Mouse (Mus musculus): ENCODE data around the gene Pard6a. TPM values are rescaled to one million over a fixed set of nuclear protein-coding genes. Genes with fewer than 3 reads are reported as not detected.

Pard6a gene
- polyA plus RNA-seq, 1 experiment from 2014 or later = 63.8 TPM

- no peak for ATAC-seq
- Histone ChIP-seq H3K4me3 (ENCODE audit: low read length) (no peak overlapping the region), H3K27me3 (replicated peaks; ENCODE audit: control insufficient read depth, insufficient read depth, low read length) (no peaks in the 10 kb centered on the region), H3K27ac (ENCODE audit: low read depth, low read length) (no peak overlapping the region), H3K9ac (ENCODE audit: low read depth, low read length) (no peak overlapping the region), H3K4me2 (ENCODE audit: low read length) (no peak overlapping the region), H3K9me3 (ENCODE audit: control insufficient read depth, low read length) (no peaks in the 10 kb centered on the region), H3K4me1 (ENCODE audit: control insufficient read depth, insufficient read depth, low read depth, low read length) (no peaks in the 10 kb centered on the region), H3K36me3 (ENCODE audit: control insufficient read depth, insufficient read depth, low read length) (no peaks in the 10 kb centered on the region)
- 57% methylated on average over 35 of the region's 35 CpGs for WGBS
Measured at GRCm38 (mm10) chr8:105689256-105689982, 11.5 kb upstream of the Pard6a start.

DNA sequence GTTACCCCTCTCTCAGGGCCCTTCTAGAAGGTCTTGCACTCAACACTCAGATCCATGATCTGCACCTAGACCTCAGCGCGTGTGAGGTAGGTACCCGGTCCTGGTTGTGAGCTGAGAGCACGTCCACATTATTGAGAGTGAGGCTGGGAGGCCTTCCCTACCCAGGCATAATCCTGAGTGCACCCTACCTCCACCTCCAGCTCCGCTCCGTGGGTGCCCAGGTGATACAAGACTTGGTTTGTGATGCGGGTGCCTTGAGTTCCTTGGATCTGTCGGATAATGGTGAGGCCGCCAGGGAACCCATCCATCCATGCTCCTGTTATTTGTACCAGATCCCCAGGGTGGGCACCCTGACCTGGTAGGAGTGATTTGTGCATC lies 11.0 kb upstream of the Pard6a start:
- Histone ChIP-seq H3K27ac (ENCODE audit: low read depth, low read length) (no peak overlapping the region), H3K4me3 (ENCODE audit: low read length) (no peak overlapping the region), H3K9me3 (ENCODE audit: control insufficient read depth, low read length) (no peaks in the 10 kb centered on the region), H3K4me1 (ENCODE audit: control insufficient read depth, insufficient read depth, low read depth, low read length) (peaks cover under 1% of the 10 kb centered on the region; the same call in 1 of the 2 replicates), H3K9ac (ENCODE audit: low read depth, low read length) (no peak overlapping the region), H3K36me3 (ENCODE audit: control insufficient read depth, insufficient read depth, low read length) (no peaks in the 10 kb centered on the region), H3K27me3 (replicated peaks; ENCODE audit: control insufficient read depth, insufficient read depth, low read length) (no peaks in the 10 kb centered on the region), H3K4me2 (ENCODE audit: low read length) (no peak overlapping the region)
- ATAC-seq = no peak
- WGBS = 86% methylated on average over 9 of the region's 9 CpGs

DNA sequence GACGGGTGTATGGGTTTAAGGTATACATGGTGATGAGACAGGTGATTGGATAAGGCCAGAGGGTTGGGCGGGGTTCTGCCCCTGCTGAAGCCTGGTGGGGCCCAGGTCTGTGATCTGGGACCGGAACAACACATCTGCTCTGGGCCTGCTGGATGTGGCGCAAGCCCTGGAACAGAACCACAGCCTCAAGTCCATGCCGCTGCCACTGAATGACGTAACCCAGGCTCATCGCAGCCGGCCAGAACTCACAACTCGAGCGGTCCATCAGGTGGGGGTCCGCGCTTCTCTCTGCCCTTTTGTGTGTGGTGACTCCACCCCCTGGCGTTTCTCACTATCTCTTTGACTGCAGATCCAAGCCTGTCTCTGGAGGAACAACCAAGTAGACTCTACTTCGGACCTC lies 10.0 kb upstream of the Pard6a start:
- peaks cover 7% of the 10 kb centered on the region for H3K4me1 ChIP-seq (ENCODE audit: control insufficient read depth, insufficient read depth, low read depth, low read length)
- 89% methylated on average over 14 of the region's 14 CpGs for WGBS
- no peaks in the 10 kb centered on the region for H3K27me3 ChIP-seq (replicated peaks; ENCODE audit: control insufficient read depth, insufficient read depth, low read length)
- no peak for ATAC-seq
- H3K4me2 ChIP-seq (ENCODE audit: low read length) = no peak overlapping the region
- H3K4me3 ChIP-seq (ENCODE audit: low read length) = no peak overlapping the region
- no peaks in the 10 kb centered on the region for H3K9me3 ChIP-seq (ENCODE audit: control insufficient read depth, low read length)
- no peak overlapping the region for H3K27ac ChIP-seq (ENCODE audit: low read depth, low read length)
- peaks cover 3% of the 10 kb centered on the region; the same call in 1 of the 2 replicates for H3K36me3 ChIP-seq (ENCODE audit: control insufficient read depth, insufficient read depth, low read length)
- H3K9ac ChIP-seq (ENCODE audit: low read depth, low read length) = no peak overlapping the region

GRCm38 (mm10) chr8:105692449-105693182 lies 8.3 kb upstream of the Pard6a start:
- no peak overlapping the region for H3K4me2 ChIP-seq (ENCODE audit: low read length)
- peaks cover 9% of the 10 kb centered on the region for H3K4me1 ChIP-seq (ENCODE audit: control insufficient read depth, insufficient read depth, low read depth, low read length)
- H3K9ac ChIP-seq (ENCODE audit: low read depth, low read length) = no peak overlapping the region
- peaks cover 10% of the 10 kb centered on the region for H3K36me3 ChIP-seq (ENCODE audit: control insufficient read depth, insufficient read depth, low read length)
- no peaks in the 10 kb centered on the region for H3K9me3 ChIP-seq (ENCODE audit: control insufficient read depth, low read length)
- WGBS = 96% methylated on average over 11 of the region's 11 CpGs
- H3K27ac ChIP-seq (ENCODE audit: low read depth, low read length) = no peak overlapping the region
- no peaks in the 10 kb centered on the region for H3K27me3 ChIP-seq (replicated peaks; ENCODE audit: control insufficient read depth, insufficient read depth, low read length)
- ATAC-seq = no peak
- H3K4me3 ChIP-seq (ENCODE audit: low read length) = no peak overlapping the region

DNA sequence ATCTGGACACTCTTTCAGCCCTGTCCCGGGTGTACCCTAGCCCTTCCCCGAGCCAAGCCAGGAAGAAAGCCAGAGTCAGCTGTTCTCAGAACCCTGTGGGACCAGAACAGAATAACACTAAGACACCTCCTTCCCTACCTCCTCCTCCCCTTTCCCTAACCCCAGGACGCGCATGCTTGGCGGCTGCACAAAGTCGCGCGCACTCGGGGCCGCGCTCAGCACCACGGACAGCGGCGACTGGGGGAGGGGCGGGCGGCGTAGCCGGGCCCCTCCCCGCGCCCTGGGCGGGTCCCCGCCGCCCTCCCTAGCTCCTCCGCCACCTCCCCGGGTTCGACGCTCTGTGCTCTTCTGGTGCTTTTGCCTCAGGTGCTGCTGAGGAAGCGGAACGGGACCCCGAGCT lies 7.3 kb upstream of the Pard6a start:
- peak overlapping the region; percentile 82 for H3K9ac ChIP-seq (ENCODE audit: low read depth, low read length)
- H3K4me1 ChIP-seq (ENCODE audit: control insufficient read depth, insufficient read depth, low read depth, low read length) = peaks cover 9% of the 10 kb centered on the region
- H3K4me3 ChIP-seq (ENCODE audit: low read length) = peak overlapping the region; percentile 60
- H3K4me2 ChIP-seq (ENCODE audit: low read length) = peak overlapping the region; percentile 72
- no peaks in the 10 kb centered on the region for H3K9me3 ChIP-seq (ENCODE audit: control insufficient read depth, low read length)
- ATAC-seq = peak; percentile 72
- H3K27ac ChIP-seq (ENCODE audit: low read depth, low read length) = peak overlapping the region; percentile 85
- WGBS = 1% methylated on average over 28 of the region's 30 CpGs
- peaks cover 21% of the 10 kb centered on the region for H3K36me3 ChIP-seq (ENCODE audit: control insufficient read depth, insufficient read depth, low read length)
- H3K27me3 ChIP-seq (replicated peaks; ENCODE audit: control insufficient read depth, insufficient read depth, low read length) = no peaks in the 10 kb centered on the region

- peak overlapping the region; percentile 85 for H3K27ac ChIP-seq (ENCODE audit: low read depth, low read length)
- no peaks in the 10 kb centered on the region for H3K27me3 ChIP-seq (replicated peaks; ENCODE audit: control insufficient read depth, insufficient read depth, low read length)
- H3K36me3 ChIP-seq (ENCODE audit: control insufficient read depth, insufficient read depth, low read length) = peaks cover 23% of the 10 kb centered on the region
- H3K9ac ChIP-seq (ENCODE audit: low read depth, low read length) = peak overlapping the region; percentile 82
- H3K4me3 ChIP-seq (ENCODE audit: low read length) = peak overlapping the region; percentile 60
- H3K4me2 ChIP-seq (ENCODE audit: low read length) = peak overlapping the region; percentile 72
- 6% methylated on average over 27 of the region's 40 CpGs for WGBS
- peak; percentile 53 for ATAC-seq
- H3K9me3 ChIP-seq (ENCODE audit: control insufficient read depth, low read length) = no peaks in the 10 kb centered on the region
- H3K4me1 ChIP-seq (ENCODE audit: control insufficient read depth, insufficient read depth, low read depth, low read length) = peaks cover 9% of the 10 kb centered on the region
Measured at GRCm38 (mm10) chr8:105694051-105694799, 6.7 kb upstream of the Pard6a start.

- H3K9ac ChIP-seq (ENCODE audit: low read depth, low read length) = peak overlapping the region; percentile 82
- peak overlapping the region; percentile 60 for H3K4me3 ChIP-seq (ENCODE audit: low read length)
- WGBS = 81% methylated on average over 30 of the region's 30 CpGs
- H3K36me3 ChIP-seq (ENCODE audit: control insufficient read depth, insufficient read depth, low read length) = peaks cover 26% of the 10 kb centered on the region
- no peaks in the 10 kb centered on the region for H3K9me3 ChIP-seq (ENCODE audit: control insufficient read depth, low read length)
- H3K27ac ChIP-seq (ENCODE audit: low read depth, low read length) = peak overlapping the region; percentile 85
- ATAC-seq = no peak
- H3K27me3 ChIP-seq (replicated peaks; ENCODE audit: control insufficient read depth, insufficient read depth, low read length) = no peaks in the 10 kb centered on the region
- H3K4me1 ChIP-seq (ENCODE audit: control insufficient read depth, insufficient read depth, low read depth, low read length) = peaks cover 18% of the 10 kb centered on the region
- H3K4me2 ChIP-seq (ENCODE audit: low read length) = peak overlapping the region; percentile 72
Measured at GRCm38 (mm10) chr8:105695080-105695780, 5.7 kb upstream of the Pard6a start.

- no peaks in the 10 kb centered on the region for H3K9me3 ChIP-seq (ENCODE audit: control insufficient read depth, low read length)
- WGBS = 91% methylated on average over 17 of the region's 17 CpGs
- no peak overlapping the region for H3K4me2 ChIP-seq (ENCODE audit: low read length)
- H3K27me3 ChIP-seq (replicated peaks; ENCODE audit: control insufficient read depth, insufficient read depth, low read length) = no peaks in the 10 kb centered on the region
- peaks cover 26% of the 10 kb centered on the region for H3K4me1 ChIP-seq (ENCODE audit: control insufficient read depth, insufficient read depth, low read depth, low read length)
- H3K27ac ChIP-seq (ENCODE audit: low read depth, low read length) = no peak overlapping the region
- no peak for ATAC-seq
- no peak overlapping the region for H3K4me3 ChIP-seq (ENCODE audit: low read length)
- peaks cover 26% of the 10 kb centered on the region for H3K36me3 ChIP-seq (ENCODE audit: control insufficient read depth, insufficient read depth, low read length)
- H3K9ac ChIP-seq (ENCODE audit: low read depth, low read length) = no peak overlapping the region
Measured at GRCm38 (mm10) chr8:105697196-105697780, 3.7 kb upstream of the Pard6a start.

Data from hindbrain, embryonic 16.5 days (tissue).